Mouse (Mus musculus) hindbrain, embryonic 15.5 days (tissue): ENCODE results near the gene Git2. TPM values are rescaled to one million over a fixed set of nuclear protein-coding genes. Genes with fewer than 3 reads are reported as not detected.

ENCODE experiments used
- ATAC-seq: fragments of 200-750 bp; cut with Nextera tagmentation; 2 replicates; pipeline ENCODE4 v1.8.0; 2017; ENCODE audit warnings: low read depth, moderate number of reproducible peaks, moderate TSS enrichment; ENCODE audit not compliant: low FRiP score
- H3K27ac ChIP-seq: fragments of 300-500 bp; sonication (generic); replicated peaks from 2 replicates; pipeline ENCODE4 v1.5.1; 2015; ENCODE audit warnings: mild to moderate bottlenecking, inconsistent platforms
- H3K27me3 ChIP-seq: fragments of 300-500 bp; sonication (generic); 2 replicates; pipeline ENCODE4 v1.6.1; 2015; ENCODE audit warnings: control low read depth, inconsistent platforms
- H3K36me3 ChIP-seq: fragments of 300-500 bp; sonication (generic); 2 replicates; pipeline ENCODE4 v1.6.1; 2015; ENCODE audit warnings: control low read depth, inconsistent platforms
- H3K4me1 ChIP-seq: fragments of 300-500 bp; sonication (generic); replicated peaks from 2 replicates; pipeline ENCODE4 v1.6.1; 2015; ENCODE audit warnings: control low read depth, inconsistent platforms
- H3K4me2 ChIP-seq: fragments of 300-500 bp; sonication (generic); 2 replicates; pipeline ENCODE4 v1.6.1; 2015; ENCODE audit warnings: moderate library complexity, mild to moderate bottlenecking, inconsistent platforms
- H3K4me3 ChIP-seq: fragments of 300-500 bp; sonication (generic); 2 replicates; pipeline ENCODE4 v1.5.1; 2015; ENCODE audit warnings: mild to moderate bottlenecking, inconsistent platforms
- H3K9ac ChIP-seq: fragments of 300-500 bp; sonication (generic); 2 replicates; pipeline ENCODE4 v1.6.1; 2015; ENCODE audit warnings: inconsistent platforms
- H3K9me3 ChIP-seq: fragments of 300-500 bp; sonication (generic); 2 replicates; pipeline ENCODE4 v1.6.1; 2016; ENCODE audit warnings: control low read depth, inconsistent platforms
- WGBS: fragments of 180-500 bp; shearing (Covaris S2); methylation state at CpG from one replicate; pipeline ENCODE4 v1.1.7; 2015; 5-methylcytosine and 5-hydroxymethylcytosine counted together
- polyA plus RNA-seq: library from polyadenylated mRNA; unstranded; fragments of >200 nt; fragmentation: Nextera tagmentation; extraction: Ambion mirVana; gene quantifications from 2 replicates; pipeline ENCODE4 v1.2.1, GENCODE M21; 2015

The Git2 gene
- polyA plus RNA-seq, 1 experiment from 2014 or later, result 52.8 TPM

DNA sequence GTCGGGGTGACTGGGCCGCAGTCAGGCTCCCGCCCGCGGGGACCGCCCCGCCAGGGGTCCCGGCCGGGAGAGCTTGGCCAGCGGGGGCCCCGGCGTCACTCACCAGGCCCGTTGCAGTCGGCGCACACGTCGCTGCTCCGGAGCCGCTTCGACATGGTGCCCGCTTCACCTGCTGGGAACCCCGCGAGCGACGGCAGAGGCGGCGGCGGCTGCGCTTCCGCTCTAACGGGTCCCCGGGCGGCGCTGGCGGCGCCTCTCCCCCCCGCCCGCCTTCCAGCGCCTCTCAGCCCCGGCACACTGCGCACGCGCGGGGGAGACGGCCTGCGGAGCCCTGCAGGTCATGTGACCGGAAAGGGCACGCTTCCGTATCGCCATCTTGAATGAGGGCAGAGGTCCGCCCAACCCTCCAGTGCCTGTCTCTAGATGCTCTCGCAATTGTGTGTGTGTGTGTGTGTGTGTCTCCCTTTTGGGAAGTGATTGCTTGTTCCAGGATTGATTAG lies 2.1 kb downstream of the Git2 start:
- Histone ChIP-seq H3K27ac (peak overlapping the region; percentile 99), H3K9me3 (no peaks in the 10 kb centered on the region), H3K4me3 (peak overlapping the region; percentile 98), H3K9ac (peak overlapping the region; percentile 100), H3K4me1 (peaks cover 56% of the 10 kb centered on the region), H3K4me2 (peak overlapping the region; percentile 75), H3K36me3 (no peaks in the 10 kb centered on the region), H3K27me3 (no peaks in the 10 kb centered on the region)
- ATAC-seq, result peak; percentile 81
- under 1% methylated on average over 48 of the region's 52 CpGs for WGBS

DNA sequence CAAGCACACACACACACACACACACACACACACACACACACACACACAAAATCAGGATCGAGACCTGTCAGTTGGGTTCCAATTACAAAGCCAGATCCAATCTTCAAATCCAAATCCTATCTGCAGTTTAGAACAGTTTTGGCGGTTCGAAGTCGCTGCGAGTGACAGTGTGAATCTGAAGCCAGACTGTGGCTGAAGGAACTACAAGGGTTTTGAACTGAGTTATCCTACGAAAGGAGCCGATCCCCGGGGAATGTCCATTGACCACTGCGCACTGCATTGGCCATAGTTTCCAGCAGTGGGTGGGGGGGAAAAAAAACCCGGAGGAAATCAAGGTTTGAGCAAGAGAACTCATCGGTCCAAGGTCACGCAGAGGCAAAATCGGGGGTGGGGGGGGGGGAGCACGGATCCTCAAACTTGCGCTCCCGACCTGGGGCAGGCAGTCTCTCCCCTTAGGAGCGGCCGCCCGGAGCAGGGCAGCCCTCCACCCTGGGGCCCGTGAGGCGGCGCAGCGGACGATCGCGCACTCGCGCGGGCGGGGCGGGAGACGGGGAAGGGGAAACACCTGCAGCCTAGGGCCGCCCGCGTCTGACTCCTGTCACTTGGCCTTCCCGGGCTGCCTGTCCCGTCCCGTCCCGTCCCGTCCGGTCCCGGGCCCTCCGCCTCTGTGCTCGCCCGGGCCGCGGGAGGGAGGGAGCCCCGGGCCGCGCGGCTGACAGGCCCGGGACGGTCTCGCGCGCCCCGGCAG lies 2.7 kb downstream of the Git2 start:
- Histone ChIP-seq H3K4me3 (peak overlapping the region; percentile 98), H3K9me3 (no peaks in the 10 kb centered on the region), H3K36me3 (no peaks in the 10 kb centered on the region), H3K4me1 (peaks cover 50% of the 10 kb centered on the region), H3K27ac (peak overlapping the region; percentile 99), H3K4me2 (peak overlapping the region; percentile 75), H3K27me3 (no peaks in the 10 kb centered on the region), H3K9ac (peak overlapping the region; percentile 82)
- 2% methylated on average over 38 of the region's 57 CpGs for WGBS
- peak; percentile 32 for ATAC-seq

DNA sequence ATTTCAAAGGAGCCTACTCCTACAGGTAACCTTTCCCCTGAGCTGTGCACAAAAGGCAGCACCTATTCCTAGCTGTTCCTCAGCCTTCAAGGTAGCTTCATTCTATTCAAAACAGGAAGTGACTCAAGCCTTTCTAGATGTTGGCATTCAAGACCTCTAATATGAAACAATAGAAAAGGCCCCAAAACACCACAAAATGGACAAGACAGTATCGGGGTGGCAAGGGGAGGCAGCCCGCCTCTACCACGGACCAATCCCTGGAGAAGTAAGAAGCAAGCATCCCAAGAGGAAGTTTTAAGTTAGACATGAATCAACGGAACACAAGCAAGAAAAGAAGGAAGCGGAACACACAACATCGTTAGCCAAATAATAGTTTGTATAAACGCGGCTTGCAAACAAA lies 3.5 kb downstream of the Git2 start:
- Histone ChIP-seq H3K36me3 (no peaks in the 10 kb centered on the region), H3K27me3 (no peaks in the 10 kb centered on the region), H3K4me3 (peak overlapping the region; percentile 98), H3K27ac (0 out of 2 replicates have a peak overlapping the region, but pooled peaks have one; percentile 8), H3K4me1 (peaks cover 42% of the 10 kb centered on the region), H3K9ac (no peak overlapping the region), H3K9me3 (no peaks in the 10 kb centered on the region), H3K4me2 (peak overlapping the region; percentile 75)
- 74% methylated on average over 8 of the region's 8 CpGs for WGBS
- no peak for ATAC-seq

DNA sequence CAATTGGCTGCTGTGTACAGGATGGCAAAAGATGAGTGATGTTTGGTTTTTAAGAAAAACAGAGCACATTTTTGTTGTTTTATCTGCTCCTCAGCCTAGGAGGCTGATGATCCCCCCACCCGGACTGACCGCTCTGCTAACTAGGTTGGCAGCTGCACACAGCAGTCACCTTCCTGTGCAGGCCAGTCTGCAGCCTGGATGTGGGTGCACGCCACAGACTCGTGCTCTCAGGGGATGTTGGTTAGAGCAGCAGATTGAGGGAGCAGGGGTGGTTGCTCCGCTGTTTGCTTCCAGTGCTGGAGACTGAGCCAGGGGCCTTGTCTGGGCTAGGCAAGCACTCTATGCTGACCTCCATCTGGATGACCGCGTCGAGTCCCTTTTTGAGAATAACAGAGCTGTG lies 5.5 kb downstream of the Git2 start:
- Histone ChIP-seq H3K27me3 (no peaks in the 10 kb centered on the region), H3K4me3 (no peak overlapping the region), H3K9ac (no peak overlapping the region), H3K27ac (no peak overlapping the region), H3K36me3 (peaks cover 12% of the 10 kb centered on the region; the same call in 1 of the 2 replicates), H3K4me1 (peaks cover 26% of the 10 kb centered on the region), H3K9me3 (no peaks in the 10 kb centered on the region), H3K4me2 (no peak overlapping the region)
- 85% methylated on average over 8 of the region's 8 CpGs for WGBS
- ATAC-seq, result no peak

DNA sequence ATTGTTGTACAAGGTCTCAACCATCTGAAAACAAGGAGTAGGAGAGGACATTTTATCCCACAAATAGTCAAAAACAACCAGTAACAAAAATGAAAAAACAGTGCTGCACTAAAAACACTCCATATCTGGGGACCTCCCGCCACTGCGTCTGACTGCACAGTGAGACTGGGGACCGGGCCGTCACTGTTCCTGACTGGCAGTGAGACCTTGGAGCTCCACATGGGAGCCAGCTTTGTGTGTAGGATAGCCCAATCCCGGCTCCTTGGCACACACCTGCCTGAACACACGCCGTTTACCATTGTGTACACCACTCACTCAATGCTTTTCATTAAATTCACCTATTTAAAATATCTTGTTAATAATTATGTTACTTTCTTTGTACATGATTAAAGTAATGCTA lies 8.1 kb downstream of the Git2 start:
- Histone ChIP-seq H3K36me3 (peaks cover 35% of the 10 kb centered on the region), H3K4me3 (no peak overlapping the region), H3K9ac (no peak overlapping the region), H3K27me3 (no peaks in the 10 kb centered on the region), H3K4me1 (peaks cover 23% of the 10 kb centered on the region), H3K27ac (no peak overlapping the region), H3K9me3 (no peaks in the 10 kb centered on the region), H3K4me2 (no peak overlapping the region)
- ATAC-seq, result no peak
- WGBS, result 80% methylated on average over 7 of the region's 7 CpGs

DNA sequence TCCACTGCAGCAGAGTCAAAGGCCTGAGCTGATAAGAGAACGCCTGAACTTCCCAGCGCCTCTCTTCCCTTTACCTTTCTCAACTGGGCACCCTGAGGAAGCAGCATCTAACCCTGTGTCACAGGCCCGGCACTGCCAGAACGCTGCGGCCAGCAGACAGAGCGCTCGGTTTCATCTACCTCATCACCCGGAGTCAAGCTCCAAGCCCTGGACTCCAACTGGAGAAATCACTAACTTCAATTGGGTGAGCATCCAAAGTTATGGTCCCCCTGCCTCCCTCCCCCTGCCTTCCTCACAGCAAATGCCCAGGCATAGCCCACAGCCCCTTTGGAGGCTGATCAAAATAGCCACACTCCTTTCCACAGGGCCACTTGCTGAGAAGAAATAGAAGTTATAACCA lies 8.6 kb downstream of the Git2 start:
- H3K27me3 ChIP-seq, result no peaks in the 10 kb centered on the region
- H3K27ac ChIP-seq, result no peak overlapping the region
- WGBS, result 87% methylated on average over 8 of the region's 8 CpGs
- peaks cover 18% of the 10 kb centered on the region for H3K4me1 ChIP-seq
- no peak overlapping the region for H3K9ac ChIP-seq
- no peak overlapping the region for H3K4me2 ChIP-seq
- H3K36me3 ChIP-seq, result peaks cover 40% of the 10 kb centered on the region
- no peaks in the 10 kb centered on the region for H3K9me3 ChIP-seq
- no peak overlapping the region for H3K4me3 ChIP-seq
- no peak for ATAC-seq

DNA sequence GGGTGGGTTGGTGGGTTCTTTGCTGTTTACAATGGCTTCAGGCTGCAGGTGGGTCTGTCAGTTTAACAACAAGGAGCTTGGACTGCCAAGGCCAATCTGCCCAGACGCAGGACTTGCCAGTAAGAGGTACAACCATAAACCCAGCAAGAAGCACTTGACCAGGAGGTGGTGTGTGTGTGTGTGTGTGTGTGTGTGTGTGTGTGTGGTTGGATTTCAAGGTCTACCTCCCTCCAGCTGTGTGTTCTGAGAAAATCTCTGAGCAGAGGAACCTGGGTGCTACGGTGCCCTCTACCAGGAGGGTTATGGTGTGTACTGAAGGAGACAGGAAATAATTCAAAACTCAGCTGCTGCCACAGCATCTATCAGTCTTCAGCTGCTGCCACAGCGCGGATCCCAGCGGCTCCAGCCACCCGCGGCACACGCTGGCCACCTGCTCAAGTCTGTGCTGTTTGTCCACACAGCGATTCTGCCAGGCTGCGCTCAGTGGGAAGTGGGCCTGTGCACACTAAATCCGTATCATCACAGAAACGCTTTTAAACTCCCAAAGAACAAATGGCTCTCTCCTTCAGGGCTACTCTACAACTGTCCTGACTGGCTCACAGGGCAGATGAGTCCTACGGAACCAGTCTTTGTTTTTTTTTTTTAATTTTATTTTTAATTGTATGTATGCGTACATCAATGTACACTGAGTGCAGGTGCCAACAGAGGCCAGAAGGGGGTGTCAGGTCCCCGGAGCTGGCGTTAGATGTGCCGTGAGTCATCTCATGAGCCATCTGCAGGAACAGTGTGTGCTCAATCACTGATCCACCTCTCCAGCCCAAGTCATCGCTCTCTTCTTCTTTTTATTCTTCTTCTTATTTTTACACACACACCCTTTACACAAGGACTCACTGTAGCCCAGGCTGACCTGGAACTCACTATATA lies 10.2 kb downstream of the Git2 start:
- Histone ChIP-seq H3K9me3 (no peaks in the 10 kb centered on the region), H3K27ac (no peak overlapping the region), H3K9ac (no peak overlapping the region), H3K4me1 (0 out of 2 replicates have a peak, but pooled peaks cover 4% of the 10 kb centered on the region), H3K36me3 (peaks cover 53% of the 10 kb centered on the region), H3K4me2 (no peak overlapping the region), H3K4me3 (no peak overlapping the region), H3K27me3 (no peaks in the 10 kb centered on the region)
- ATAC-seq, result 0 out of 2 replicates have a peak, but pooled peaks have one; percentile 15
- WGBS, result 80% methylated on average over 18 of the region's 18 CpGs

DNA sequence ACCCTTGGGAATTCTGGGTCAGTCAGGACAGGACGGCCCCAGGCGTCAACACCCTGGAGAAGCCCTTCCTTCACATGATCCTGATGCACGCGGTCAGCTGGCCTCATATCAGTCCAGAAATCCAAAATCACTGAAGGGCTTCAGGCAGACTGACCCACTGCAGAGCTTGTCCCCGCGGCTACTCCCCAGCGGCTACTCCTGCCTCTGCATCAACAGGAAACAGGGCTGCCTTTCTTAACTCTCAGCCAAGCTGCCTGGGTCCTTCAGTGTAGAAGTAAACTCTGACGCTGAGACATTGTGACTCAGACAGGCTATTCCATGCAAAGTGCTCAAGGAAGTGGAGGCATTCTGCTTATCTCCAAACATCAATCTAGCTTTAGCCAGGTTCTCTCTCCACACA lies 13.3 kb downstream of the Git2 start:
- Histone ChIP-seq H3K4me1 (no peaks in the 10 kb centered on the region), H3K4me2 (no peak overlapping the region), H3K9me3 (no peaks in the 10 kb centered on the region), H3K4me3 (no peak overlapping the region), H3K9ac (no peak overlapping the region), H3K36me3 (peaks cover 66% of the 10 kb centered on the region), H3K27me3 (no peaks in the 10 kb centered on the region), H3K27ac (no peak overlapping the region)
- no peak for ATAC-seq
- 89% methylated on average over 8 of the region's 8 CpGs for WGBS

DNA sequence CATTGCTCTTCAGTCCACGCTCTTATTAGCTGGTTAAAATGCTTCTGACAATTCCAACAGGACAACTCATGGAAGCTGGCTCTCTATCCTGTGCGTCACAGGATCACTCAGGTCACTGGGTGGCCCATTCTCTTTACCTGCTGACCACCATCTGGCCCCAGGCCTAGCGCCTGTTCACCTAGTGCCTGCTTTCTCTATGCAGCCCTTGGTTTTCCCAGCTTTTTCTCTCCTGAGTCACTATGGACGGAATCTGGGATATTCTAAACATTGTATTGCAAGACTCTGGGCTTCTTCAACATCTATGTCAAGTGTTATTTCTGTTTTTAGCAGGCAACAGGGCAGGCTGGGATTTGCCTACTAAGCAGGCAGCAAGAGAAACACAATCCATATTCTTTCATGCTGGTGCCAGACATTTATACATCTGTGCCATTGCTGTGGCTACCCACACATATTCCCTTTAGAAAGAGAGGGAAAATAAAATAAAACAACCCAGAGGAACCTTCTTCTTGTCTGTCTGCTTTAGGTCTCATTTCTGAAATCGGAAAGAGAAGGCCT lies 15.7 kb downstream of the Git2 start:
- Histone ChIP-seq H3K9ac (no peak overlapping the region), H3K27ac (no peak overlapping the region), H3K9me3 (no peaks in the 10 kb centered on the region), H3K36me3 (peaks cover 66% of the 10 kb centered on the region), H3K4me3 (no peak overlapping the region), H3K27me3 (no peaks in the 10 kb centered on the region), H3K4me1 (no peaks in the 10 kb centered on the region), H3K4me2 (no peak overlapping the region)
- no peak for ATAC-seq
- WGBS, result 94% methylated on average over 5 of the region's 5 CpGs

DNA sequence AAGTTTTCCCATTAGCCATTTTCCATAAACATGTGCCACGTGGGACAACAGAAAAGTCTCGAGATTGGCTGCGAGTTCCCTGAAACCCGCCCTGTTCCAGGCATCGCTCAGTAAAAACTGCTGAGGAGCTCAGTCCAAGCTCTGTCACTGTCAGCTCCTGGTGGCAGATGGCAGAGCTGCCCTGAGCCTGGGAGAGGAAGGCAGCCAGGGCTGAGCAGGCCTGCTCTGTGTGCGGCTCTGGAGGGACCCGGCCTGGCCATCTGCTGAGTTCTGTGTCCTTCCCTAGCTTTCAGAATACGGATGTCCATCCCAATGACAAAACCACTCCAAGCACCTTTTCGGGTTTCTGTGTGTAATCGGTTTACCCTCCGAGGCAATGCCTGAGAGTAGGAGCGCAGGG lies 21.9 kb downstream of the Git2 start:
- H3K4me3 ChIP-seq, result no peak overlapping the region
- H3K9me3 ChIP-seq, result no peaks in the 10 kb centered on the region
- peak; percentile 68 for ATAC-seq
- H3K36me3 ChIP-seq, result peaks cover 62% of the 10 kb centered on the region
- no peak overlapping the region for H3K4me2 ChIP-seq
- 75% methylated on average over 12 of the region's 12 CpGs for WGBS
- H3K27ac ChIP-seq, result peak overlapping the region; percentile 56; the same call in 1 of the 2 replicates
- H3K27me3 ChIP-seq, result no peaks in the 10 kb centered on the region
- no peak overlapping the region for H3K9ac ChIP-seq
- no peaks in the 10 kb centered on the region for H3K4me1 ChIP-seq

DNA sequence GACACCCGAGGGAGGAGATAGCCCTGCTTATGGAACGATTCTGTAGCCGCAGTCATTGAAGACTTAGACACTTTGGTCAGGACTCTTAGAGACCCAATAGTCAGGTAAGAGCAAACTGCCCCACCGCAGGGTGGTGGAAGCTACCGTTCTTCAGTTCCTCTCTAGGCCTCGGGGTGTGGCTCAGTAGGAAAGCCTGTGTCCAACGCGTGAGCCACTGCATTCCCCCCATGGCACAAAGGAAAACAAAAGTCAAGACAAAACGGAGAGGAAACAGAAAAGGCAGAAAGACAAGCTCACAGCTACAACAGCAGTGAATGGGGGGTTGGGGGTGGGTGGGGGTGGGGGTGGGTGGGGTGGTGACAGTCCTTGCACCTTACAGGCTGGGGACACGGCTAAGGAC lies 22.9 kb downstream of the Git2 start:
- Histone ChIP-seq H3K9ac (no peak overlapping the region), H3K4me1 (no peaks in the 10 kb centered on the region), H3K4me2 (no peak overlapping the region), H3K27ac (no peak overlapping the region), H3K4me3 (no peak overlapping the region), H3K27me3 (no peaks in the 10 kb centered on the region), H3K36me3 (peaks cover 70% of the 10 kb centered on the region), H3K9me3 (no peaks in the 10 kb centered on the region)
- no peak for ATAC-seq
- 87% methylated on average over 10 of the region's 10 CpGs for WGBS

DNA sequence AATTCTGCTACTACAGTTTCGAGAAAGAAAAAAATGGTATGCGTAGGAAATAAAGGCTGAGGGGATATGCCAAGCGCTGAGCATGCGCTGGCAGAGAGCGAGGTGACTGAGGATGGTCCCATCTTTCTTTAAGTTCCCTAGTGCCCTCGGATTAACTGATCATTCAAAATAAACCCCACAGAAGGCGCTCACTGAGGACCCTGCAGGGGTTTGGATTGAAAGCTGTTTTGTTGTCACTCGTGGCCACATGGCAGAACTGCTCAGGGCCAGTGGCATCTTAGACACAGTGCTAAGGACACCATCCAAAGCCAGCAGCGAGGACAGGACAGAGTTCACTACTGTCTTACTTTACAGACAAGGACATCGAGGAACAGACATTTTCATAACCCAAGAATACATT lies 25.0 kb downstream of the Git2 start:
- WGBS, result 83% methylated on average over 10 of the region's 10 CpGs
- H3K4me2 ChIP-seq, result no peak overlapping the region
- no peak for ATAC-seq
- no peak overlapping the region for H3K9ac ChIP-seq
- peaks cover 73% of the 10 kb centered on the region for H3K36me3 ChIP-seq
- no peak overlapping the region for H3K27ac ChIP-seq
- H3K4me3 ChIP-seq, result no peak overlapping the region
- H3K4me1 ChIP-seq, result no peaks in the 10 kb centered on the region
- no peaks in the 10 kb centered on the region for H3K9me3 ChIP-seq
- no peaks in the 10 kb centered on the region for H3K27me3 ChIP-seq
